Mouse (Mus musculus): ENCODE results near the gene Cdk6.

GRCm38 (mm10) chr5:3376167-3376566 is 34.9 kb downstream of the Cdk6 start:
- TF ChIP-seq POLR2A (IDR thresholded peaks at IDR 0.05; ENCODE audit: control insufficient read depth, extremely low read depth, insufficient read depth, low read length, poor library complexity) (no peak), CTCF (IDR thresholded peaks at IDR 0.05; ENCODE audit: borderline replicate concordance, control insufficient read depth, extremely low read depth, insufficient read depth, low read length, poor library complexity) (no peak)

Data from thymus, adult 2 months (tissue).